Mouse (Mus musculus) brain, adult 2 months (tissue): ENCODE measurements at regions not wholly inside any gene's neighbourhood (a gene's known extent, or its start where the extent isn't known, plus 50 kb on each side); places are given as distances from the start of the nearest gene placed in this dataset.

ENCODE experiments used
- DNase-seq: peaks from one replicate; pipeline ENCODE4 v3.0.0; 2011; ENCODE audit warnings: low read depth, low spot score

GRCm38 (mm10) chr14:100610017-100610760 is 325.7 kb upstream of the Klf12 start:
- peak; percentile 24 for DNase-seq

GRCm38 (mm10) chr14:100607109-100607508 is 322.6 kb upstream of the Klf12 start:
- peak; percentile 41 for DNase-seq

GRCm38 (mm10) chr14:100600886-100601451 is 316.5 kb upstream of the Klf12 start:
- DNase-seq, result no peak

DNA sequence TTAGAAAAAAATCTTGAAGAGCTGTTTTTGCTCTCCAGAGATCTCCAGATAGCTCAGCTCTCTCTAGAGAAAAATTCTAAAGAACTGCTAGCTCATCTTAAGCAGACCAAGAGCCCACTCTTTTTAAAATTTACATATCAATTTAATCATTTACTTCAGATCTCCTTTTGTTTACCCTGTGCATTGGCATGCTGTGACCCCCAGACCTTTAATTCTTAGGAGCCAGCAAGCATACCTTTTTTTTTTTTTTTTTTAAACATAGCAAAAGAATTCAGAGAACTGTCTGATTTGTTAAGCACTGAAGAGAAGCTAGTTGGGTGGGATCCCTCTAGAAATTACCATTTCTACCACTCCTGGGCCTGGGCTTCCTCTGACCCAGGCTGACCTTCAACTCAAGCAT is 285.5 kb upstream of the Klf12 start:
- no peak for DNase-seq

- no peak for DNase-seq
These were observed 277.4 kb upstream of the Klf12 start for GRCm38 (mm10) chr14:100561884-100562283.

DNA sequence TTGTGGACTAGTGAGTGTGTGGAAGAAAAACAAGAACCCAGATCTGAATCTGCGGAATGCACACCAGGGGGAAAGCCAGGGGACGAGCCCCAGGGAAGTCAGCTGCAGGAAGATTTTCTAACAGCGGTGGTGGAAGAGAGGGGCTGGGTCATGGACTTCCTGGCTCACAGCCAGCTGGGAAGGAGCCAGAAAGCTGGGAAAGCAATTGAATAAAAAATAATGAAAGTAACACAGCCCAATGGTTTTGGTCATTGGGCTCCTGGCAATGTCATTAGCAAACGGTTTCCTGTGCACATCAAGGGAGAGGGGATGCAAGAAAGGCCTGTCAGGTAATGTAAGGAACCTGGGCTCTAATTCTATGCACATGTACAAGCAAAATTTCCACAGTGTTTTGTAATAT is 273.9 kb upstream of the Klf12 start:
- DNase-seq, result peak; percentile 3

DNA sequence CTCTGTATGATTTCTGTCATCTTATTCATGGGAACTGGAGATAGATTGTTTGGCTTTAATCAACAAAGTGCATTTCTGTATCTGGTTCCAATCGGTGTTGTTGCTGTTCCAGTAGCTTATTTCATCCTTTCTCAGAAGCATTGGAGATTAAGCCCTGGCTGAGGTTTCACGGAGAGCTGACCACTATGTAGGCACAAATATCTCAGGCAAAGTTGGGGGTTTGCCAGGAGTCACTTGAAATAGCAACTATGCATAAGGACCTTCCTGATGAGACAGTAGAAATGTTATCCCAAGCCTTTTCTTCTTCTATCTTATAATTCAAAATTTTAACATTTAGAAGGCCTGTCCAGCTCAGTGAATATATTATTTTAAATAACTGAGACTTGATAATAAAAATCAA is 268.0 kb upstream of the Klf12 start:
- DNase-seq, result no peak

DNA sequence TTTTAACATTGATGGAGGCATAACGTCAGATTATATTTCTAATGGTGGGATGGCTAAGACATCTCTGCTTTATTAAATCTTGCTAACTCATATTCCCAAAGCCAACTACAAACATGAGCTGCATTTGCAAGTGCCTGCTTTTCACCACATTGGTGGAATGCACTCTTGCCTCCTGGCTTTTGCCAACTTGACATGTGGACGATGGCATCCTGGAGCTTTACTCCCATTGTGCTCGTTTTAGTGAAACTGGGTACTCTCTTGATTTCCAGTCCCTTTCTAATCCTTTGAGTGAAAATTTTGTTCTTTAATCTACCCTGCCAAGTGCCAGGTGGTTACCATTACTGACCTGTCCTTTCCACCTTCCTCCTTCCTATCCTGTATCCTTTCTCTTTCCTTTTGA is 265.8 kb upstream of the Klf12 start:
- no peak for DNase-seq

DNA sequence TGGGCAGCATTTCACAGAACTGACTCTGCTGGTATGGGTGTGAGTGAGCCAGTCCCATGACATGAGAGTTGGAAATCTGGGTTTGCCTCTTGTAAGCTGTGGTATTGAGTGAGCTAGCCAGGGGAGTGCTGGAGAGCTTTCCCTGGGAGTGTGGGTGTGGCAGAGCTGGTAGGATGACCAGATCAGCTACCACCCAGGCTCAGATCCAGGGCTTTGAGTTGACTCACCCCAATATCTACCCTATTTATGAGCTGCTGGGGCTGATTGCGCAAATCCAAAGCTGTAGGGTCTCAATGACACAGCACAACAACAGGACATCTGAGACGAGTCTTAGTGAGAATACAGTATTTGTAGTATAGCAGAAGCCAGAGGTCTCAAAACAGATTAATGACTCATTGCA is 245.7 kb upstream of the Klf12 start:
- DNase-seq, result no peak

- DNase-seq, result no peak
These were observed 245.3 kb upstream of the Klf12 start for GRCm38 (mm10) chr14:100529758-100530157.

- DNase-seq, result no peak
These were observed 224.9 kb upstream of the Klf12 start for GRCm38 (mm10) chr14:100509396-100509795.

DNA sequence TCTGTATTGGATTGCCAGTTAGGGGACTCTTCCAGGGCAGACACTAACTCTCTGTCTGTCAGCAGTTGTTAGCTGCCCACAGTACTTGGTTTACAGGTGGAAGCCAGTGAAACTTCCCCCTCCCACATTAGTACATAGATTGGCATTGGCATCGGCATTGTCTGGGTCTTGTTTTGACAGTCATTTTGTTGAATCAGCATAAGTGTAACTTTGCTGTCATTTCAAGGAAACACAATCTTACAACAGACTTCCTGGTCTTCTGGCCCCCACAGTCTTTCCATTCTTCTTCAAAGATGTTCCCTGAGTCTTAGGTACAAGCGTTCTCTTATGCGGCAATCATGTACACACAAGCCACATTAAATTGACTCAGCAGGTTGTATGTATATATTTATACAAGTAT is 223.6 kb upstream of the Klf12 start:
- no peak for DNase-seq

DNA sequence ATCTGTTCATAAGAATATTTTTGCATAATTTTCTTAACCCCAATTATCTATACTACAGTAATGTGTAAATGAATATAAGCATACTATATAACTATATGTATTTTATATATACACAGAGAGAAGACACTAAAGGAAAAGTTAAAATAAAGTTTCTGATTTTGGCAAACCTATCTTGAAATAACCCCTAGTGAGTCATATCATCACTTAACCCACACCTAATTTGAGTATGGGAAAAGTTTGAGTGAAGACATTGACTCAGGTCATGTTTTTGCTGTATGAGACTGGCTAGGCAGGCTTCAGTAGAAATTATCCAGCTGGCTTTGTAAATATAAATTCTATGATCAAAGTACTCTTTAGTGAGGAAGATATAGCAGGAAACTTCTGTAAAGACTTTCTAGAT is 223.1 kb upstream of the Klf12 start:
- DNase-seq, result no peak

- DNase-seq, result peak; percentile 41
These were observed 204.4 kb upstream of the Klf12 start for GRCm38 (mm10) chr14:100488837-100489236.

DNA sequence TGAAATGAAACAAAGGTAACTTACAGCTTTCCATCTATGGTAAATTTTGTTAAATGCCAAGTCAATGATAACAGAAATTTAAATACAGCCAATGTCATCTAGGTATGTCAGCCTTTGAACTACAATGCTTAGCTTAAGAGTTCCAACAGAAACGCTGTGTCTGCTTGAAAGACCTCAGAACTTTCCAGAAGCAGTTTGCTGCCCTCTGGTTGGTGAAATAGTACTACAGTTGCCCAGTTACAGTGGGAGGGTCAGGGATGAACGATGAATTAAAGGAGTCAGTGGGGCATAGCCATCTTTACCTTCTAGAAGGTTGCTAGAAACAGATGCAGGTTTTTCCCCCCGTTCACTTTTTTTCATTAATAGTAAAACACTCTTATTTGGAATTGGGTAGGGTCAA is 201.0 kb upstream of the Klf12 start:
- DNase-seq, result no peak

DNA sequence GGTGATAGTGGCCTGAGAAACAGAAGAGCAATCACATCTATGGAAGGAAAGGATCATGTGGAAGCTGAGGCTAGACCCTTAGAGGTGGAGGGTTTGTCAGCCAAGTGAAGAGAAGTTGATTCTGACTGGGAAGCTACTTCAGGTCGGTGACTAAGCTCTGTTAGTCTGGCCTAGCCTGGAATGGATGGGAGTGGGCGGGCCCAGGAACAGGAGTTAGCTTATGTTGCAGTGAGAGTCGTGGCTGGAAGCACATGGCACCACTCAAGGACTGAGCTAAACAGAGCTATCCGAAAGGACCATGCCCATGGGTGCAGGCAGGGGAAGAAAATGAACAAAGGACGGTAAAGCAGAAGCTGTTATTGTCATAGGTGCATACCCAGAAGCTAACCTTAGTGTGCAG is 199.6 kb upstream of the Klf12 start:
- peak; percentile 64 for DNase-seq

GRCm38 (mm10) chr14:100477595-100478380 is 193.3 kb upstream of the Klf12 start:
- DNase-seq, result peak; percentile 87

GRCm38 (mm10) chr14:100468311-100468710 is 183.8 kb upstream of the Klf12 start:
- no peak for DNase-seq

DNA sequence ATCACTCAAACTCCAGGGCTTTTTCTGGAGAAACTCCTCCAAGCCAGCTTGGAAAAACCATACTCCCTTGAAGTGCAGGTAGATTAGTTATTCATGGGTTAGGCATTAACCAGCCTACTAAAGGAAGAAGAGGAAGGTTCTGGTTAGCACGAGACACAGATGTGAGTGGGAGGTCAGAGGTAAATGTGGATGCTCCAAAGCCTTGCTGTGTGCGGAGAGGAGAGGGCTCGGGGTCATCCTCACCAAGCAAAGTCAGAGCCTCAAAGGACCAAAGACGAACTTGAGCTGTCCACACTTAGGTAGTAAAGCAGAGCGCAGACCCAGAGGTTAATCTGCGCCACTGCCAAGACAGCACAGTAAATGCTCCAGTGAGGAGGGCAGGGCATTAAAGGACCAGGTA is 177.8 kb upstream of the Klf12 start:
- no peak for DNase-seq

DNA sequence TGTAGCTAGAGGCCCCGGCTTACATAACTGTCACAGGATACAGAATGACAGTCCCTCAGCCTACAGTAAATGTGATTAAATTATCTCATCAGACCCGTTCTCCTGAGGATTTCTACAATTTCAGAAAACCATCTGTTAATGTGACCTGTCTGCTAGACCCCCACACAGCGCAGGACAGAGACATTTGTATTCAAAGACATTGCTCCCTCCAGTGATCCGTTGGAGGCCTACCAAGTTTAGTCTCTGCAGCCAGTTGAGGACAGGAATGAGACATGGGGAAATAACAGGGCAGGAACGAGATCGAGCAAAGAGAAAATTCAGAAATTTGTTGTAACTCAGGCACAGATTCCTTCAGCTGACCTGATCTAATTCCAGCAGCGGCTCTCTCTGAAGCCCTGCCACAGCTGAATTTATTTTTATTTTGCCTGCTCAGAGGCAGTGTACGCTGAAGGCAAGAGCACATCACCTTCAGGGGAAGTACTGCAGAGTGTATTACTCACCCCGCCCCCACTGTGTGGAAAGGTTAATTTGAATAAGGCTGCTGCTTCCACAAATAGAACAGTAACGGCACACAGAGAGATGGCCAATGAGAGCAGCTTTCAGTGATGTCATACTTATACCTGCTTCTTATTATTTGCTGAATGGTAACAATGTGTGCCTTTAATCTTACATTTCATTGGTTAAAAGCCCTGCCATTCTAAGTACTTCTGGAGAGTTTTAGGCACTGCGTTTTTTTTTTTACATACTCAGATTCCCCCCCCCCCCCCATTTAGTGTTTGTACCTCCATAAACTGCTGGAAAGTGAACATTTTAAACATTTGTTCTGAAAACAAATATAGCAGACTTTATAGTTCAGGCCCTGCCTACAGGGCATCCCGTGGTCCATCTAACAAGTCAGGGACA is 176.9 kb upstream of the Klf12 start:
- DNase-seq, result peak; percentile 96

- DNase-seq, result no peak
These were observed 175.3 kb upstream of the Klf12 start for GRCm38 (mm10) chr14:100459601-100460290.
